Mouse (Mus musculus): ENCODE measurements around the gene Map4k1. TPM values are rescaled to one million over a fixed set of nuclear protein-coding genes. Genes with fewer than 3 reads are reported as not detected.
A peak's percentile ranks its signal among the peaks of the same experiment; 100 is the strongest.

The Map4k1 gene
- total RNA-seq, 2 experiments from 2014 or later: 42.6 to 64.1 TPM

DNA sequence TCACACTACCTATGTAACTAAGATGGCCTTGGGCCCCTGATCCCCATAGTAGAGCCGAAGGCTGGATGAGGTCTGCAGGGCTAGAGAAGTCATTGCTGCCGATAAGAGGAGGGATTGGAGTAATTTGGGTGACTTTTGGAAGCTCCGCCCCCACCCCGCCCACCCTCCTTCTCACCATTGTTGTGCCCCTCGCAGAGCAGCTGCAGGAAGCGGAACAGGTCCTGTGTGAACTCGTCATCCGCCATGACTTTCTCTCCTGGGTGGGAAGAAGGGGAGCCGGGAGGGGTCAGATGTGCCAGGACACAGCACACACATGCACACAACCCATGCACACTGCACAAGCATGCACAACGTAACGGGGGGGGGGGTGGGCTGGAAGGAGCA lies 61.8 kb downstream of the Map4k1 start:
- ATAC-seq (replicated peaks; ENCODE audit: low FRiP score, low TSS enrichment, poor library complexity, severe bottlenecking): no peak

DNA sequence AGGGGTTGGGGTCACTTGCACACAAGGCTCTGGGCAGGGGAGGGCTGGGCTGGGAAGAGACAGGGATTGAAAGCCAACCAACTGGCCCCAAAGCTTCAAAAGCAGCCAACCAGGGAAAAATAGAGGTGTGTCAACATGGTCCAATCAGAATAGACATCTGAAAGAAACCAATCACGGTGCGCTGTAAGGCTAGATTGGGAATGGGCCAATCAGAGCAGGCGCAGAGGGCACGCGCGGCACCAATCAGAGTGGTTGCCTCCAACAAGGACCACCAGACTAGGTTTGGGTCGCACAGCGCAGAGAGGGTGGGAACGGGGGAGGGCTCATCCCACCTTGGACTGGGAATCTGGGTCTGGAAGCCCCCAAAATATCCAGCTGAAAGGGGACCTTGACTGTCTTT lies 62.5 kb downstream of the Map4k1 start:
- no peak for ATAC-seq (replicated peaks; ENCODE audit: low FRiP score, low TSS enrichment, poor library complexity, severe bottlenecking)

DNA sequence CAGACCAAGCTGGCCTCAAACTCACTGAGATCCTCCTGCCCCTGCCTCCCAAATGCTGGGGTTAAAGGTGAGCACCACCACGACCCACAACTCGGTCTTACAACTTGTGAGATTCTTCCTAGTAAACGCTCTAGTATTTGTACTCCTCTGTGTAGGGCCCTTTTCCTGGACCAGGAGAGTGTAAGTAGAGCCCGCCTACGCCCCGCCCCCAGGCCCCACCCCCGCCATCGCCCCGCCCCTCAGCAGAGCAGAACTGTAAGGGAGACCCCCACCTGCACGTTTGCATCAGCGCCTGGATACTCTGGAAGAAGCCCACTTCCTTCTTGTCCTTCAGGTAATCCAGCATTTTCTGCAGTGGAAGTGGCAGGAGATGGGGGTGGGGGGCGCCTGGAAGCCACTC lies 64.7 kb downstream of the Map4k1 start:
- no peak for ATAC-seq (replicated peaks; ENCODE audit: low FRiP score, low TSS enrichment, poor library complexity, severe bottlenecking)

DNA sequence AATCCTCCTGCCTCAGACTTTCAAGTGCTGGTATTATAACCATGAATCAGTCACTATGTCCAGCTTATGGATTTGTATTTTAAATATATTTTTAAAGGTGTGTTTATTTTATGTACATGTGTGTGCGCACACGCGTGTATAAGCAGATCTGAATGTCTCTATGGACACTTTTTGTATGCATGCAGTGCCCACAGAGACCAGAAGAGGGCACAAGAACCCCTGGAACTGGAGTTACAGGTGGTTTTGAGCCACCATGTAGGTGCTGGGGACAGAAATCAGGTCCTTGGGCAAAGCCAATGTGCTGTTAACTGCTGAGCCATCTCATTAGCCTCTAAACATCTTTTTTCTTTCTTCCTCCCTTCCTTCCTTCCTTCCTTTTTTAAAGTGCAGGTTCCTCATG lies 66.2 kb downstream of the Map4k1 start:
- ATAC-seq (replicated peaks; ENCODE audit: low FRiP score, low TSS enrichment, poor library complexity, severe bottlenecking): no peak

DNA sequence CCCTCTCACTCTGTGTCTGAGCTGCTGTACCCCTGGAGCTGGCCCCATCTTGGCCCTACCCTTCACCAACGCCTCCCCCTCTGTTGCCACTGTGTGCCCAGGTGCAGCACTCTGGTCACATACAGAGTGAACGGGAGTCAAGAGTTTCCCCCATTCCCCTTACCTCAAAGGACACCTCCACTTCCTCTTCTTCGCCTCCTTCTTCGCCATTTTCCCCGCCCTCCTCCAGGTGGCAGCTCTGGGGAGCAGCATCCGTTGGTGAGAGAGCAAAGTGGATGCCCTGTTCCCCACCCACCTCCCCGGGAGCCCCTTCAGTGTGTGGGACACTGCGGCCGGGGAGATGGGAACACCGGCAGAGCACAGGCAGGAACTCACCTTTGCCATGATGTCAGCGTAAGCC lies 66.8 kb downstream of the Map4k1 start:
- no peak for ATAC-seq (replicated peaks; ENCODE audit: low FRiP score, low TSS enrichment, poor library complexity, severe bottlenecking)

DNA sequence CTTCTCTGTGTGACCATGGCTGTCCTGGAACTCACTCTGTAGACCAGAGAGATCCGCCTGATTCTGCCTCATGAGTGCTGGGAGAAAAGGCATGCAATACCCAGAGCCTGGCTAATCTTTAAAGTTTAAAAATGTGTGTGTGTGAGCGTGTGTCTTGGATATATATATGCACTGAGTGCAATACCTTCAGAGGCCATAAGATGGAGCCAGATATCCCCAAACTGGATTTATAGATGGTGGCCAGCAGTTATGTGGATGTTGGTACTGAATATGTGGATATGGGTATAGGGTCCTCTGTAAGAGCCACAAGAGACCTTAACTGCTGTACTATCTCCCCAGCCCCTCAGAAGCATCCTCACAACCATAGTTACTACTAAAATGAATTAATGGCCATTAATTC lies 68.9 kb downstream of the Map4k1 start:
- peak; percentile 71 for ATAC-seq (replicated peaks; ENCODE audit: low FRiP score, low TSS enrichment, poor library complexity, severe bottlenecking)

DNA sequence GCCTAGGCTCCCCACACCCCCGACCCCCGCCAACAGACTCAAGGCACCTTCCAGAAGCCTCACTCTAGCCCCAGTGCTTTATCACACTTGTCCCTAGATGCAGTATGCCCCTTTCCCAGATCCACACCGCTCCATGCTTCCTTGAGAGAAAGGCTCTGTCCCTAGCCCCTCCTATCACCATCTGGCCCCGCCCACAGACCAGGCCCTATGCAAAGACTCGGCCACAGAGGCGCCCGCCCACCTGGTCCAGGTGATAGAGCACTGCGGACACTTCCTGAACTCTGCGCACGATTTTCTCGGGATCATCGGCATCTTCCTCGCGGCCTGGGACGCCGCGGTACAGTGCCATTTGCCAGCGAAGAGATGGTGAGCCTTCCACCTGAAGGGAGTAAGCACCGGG lies 71.0 kb downstream of the Map4k1 start:
- no peak for ATAC-seq (replicated peaks; ENCODE audit: low FRiP score, low TSS enrichment, poor library complexity, severe bottlenecking)

Other genes starting within 250 kb of the Map4k1 start
- 152 and 185 TPM in 2 replicates for gene Mrps12, start 240.2 kb upstream of the Map4k1 start, total RNA-seq (2014; fragmentation: Nextera tagmentation)
- 31.2 and 55.9 TPM in 2 replicates for gene Mrps12, start 240.2 kb upstream of the Map4k1 start, total RNA-seq (2017)
- 24.9 and 32.6 TPM in 2 replicates for gene Sars2, start 240.1 kb upstream of the Map4k1 start, total RNA-seq (2014; fragmentation: Nextera tagmentation)
- gene Sars2, start 240.1 kb upstream of the Map4k1 start, total RNA-seq (2017): 11.3 and 15.6 TPM in 2 replicates
- gene Ccer2, start 225.9 kb upstream of the Map4k1 start, total RNA-seq (2014; fragmentation: Nextera tagmentation): not detected in 2 replicates
- not detected in 2 replicates for gene Ccer2, start 225.9 kb upstream of the Map4k1 start, total RNA-seq (2017)
- 85.8 and 107 TPM in 2 replicates for gene Sirt2, start 215.3 kb upstream of the Map4k1 start, total RNA-seq (2014; fragmentation: Nextera tagmentation)
- gene Sirt2, start 215.3 kb upstream of the Map4k1 start, total RNA-seq (2017): 41.4 and 49.7 TPM in 2 replicates
- 34.3 and 39.7 TPM in 2 replicates for gene Nfkbib, start 214.5 kb upstream of the Map4k1 start, total RNA-seq (2014; fragmentation: Nextera tagmentation)
- gene Nfkbib, start 214.5 kb upstream of the Map4k1 start, total RNA-seq (2017): 10.3 and 12.8 TPM in 2 replicates
- gene Rinl, start 193.1 kb upstream of the Map4k1 start, total RNA-seq (2014; fragmentation: Nextera tagmentation): 21.5 and 26.4 TPM in 2 replicates
- gene Rinl, start 193.1 kb upstream of the Map4k1 start, total RNA-seq (2017): 17.9 and 24.5 TPM in 2 replicates
- 437 and 487 TPM in 2 replicates for gene Hnrnpl, start 173.5 kb upstream of the Map4k1 start, total RNA-seq (2014; fragmentation: Nextera tagmentation)
- 350 and 619 TPM in 2 replicates for gene Hnrnpl, start 173.5 kb upstream of the Map4k1 start, total RNA-seq (2017)
- 119 and 130 TPM in 2 replicates for gene Ech1, start 156.8 kb upstream of the Map4k1 start, total RNA-seq (2014; fragmentation: Nextera tagmentation)
- 85.5 and 95.0 TPM in 2 replicates for gene Ech1, start 156.8 kb upstream of the Map4k1 start, total RNA-seq (2017)
- 8.7 and 23.2 TPM in 2 replicates for gene Lgals4, start 148.2 kb upstream of the Map4k1 start, total RNA-seq (2014; fragmentation: Nextera tagmentation)
- 2.6 and 3.8 TPM in 2 replicates for gene Lgals4, start 148.2 kb upstream of the Map4k1 start, total RNA-seq (2017)
- gene Lgals7, start 118.2 kb upstream of the Map4k1 start, total RNA-seq (2014; fragmentation: Nextera tagmentation): not detected in 2 replicates
- not detected in 2 replicates for gene Lgals7, start 118.2 kb upstream of the Map4k1 start, total RNA-seq (2017)
- gene Capn12, start 100.6 kb upstream of the Map4k1 start, total RNA-seq (2014; fragmentation: Nextera tagmentation): not detected in 2 replicates
- not detected in 2 replicates for gene Capn12, start 100.6 kb upstream of the Map4k1 start, total RNA-seq (2017)
- gene Actn4, start 19.7 kb upstream of the Map4k1 start, total RNA-seq (2014; fragmentation: Nextera tagmentation): 93.1 and 106 TPM in 2 replicates
- 41.1 and 51.7 TPM in 2 replicates for gene Actn4, start 19.7 kb upstream of the Map4k1 start, total RNA-seq (2017)
- 499 and 586 TPM in 2 replicates for gene Eif3k, start 186 bp upstream of the Map4k1 start, total RNA-seq (2014; fragmentation: Nextera tagmentation)
- gene Eif3k, start 186 bp upstream of the Map4k1 start, total RNA-seq (2017): 360 and 454 TPM in 2 replicates
- gene Ryr1, start 143.1 kb downstream of the Map4k1 start, total RNA-seq (2014; fragmentation: Nextera tagmentation): 0.07 and 0.84 TPM in 2 replicates
- 0.34 TPM in 1 of 2 replicates, not detected in the other for gene Ryr1, start 143.1 kb downstream of the Map4k1 start, total RNA-seq (2017)
- gene Rasgrp4, start 152.8 kb downstream of the Map4k1 start, total RNA-seq (2014; fragmentation: Nextera tagmentation): not detected in 2 replicates
- 0.66 TPM in 1 of 2 replicates, not detected in the other for gene Rasgrp4, start 152.8 kb downstream of the Map4k1 start, total RNA-seq (2017)
- 15.4 and 21.1 TPM in 2 replicates for gene Fam98c, start 174.2 kb downstream of the Map4k1 start, total RNA-seq (2014; fragmentation: Nextera tagmentation)
- gene Fam98c, start 174.2 kb downstream of the Map4k1 start, total RNA-seq (2017): 4.8 and 20.4 TPM in 2 replicates
- not detected in 2 replicates for gene Ggn, start 188.2 kb downstream of the Map4k1 start, total RNA-seq (2014; fragmentation: Nextera tagmentation)
- gene Ggn, start 188.2 kb downstream of the Map4k1 start, total RNA-seq (2017): 0.30 TPM in 1 of 2 replicates, not detected in the other
- 0.42 and 2.2 TPM in 2 replicates for gene Spred3, start 188.4 kb downstream of the Map4k1 start, total RNA-seq (2014; fragmentation: Nextera tagmentation)
- gene Spred3, start 188.4 kb downstream of the Map4k1 start, total RNA-seq (2017): 0.99 and 1.8 TPM in 2 replicates
- 159 and 187 TPM in 2 replicates for gene Psmd8, start 198.7 kb downstream of the Map4k1 start, total RNA-seq (2014; fragmentation: Nextera tagmentation)
- 154 and 158 TPM in 2 replicates for gene Psmd8, start 198.7 kb downstream of the Map4k1 start, total RNA-seq (2017)
- gene Catsperg1, start 232.0 kb downstream of the Map4k1 start, total RNA-seq (2014; fragmentation: Nextera tagmentation): 0.66 and 0.99 TPM in 2 replicates
- gene Catsperg1, start 232.0 kb downstream of the Map4k1 start, total RNA-seq (2017): 0.27 TPM in 1 of 2 replicates, not detected in the other